Mouse (Mus musculus): Measurements from ENCODE around the gene Slc22a4.

- TF ChIP-seq POLR2A (IDR thresholded peaks at IDR 0.05; ENCODE audit: extremely low read depth, insufficient read depth, low read length) (no peak), CTCF (IDR thresholded peaks at IDR 0.05; ENCODE audit: extremely low read depth, insufficient read depth, low read length) (no peak)
These were observed 39.6 kb upstream of the Slc22a4 start for GRCm38 (mm10) chr11:54067318-54067995.

Data from cortical plate, adult 2 months (tissue).